Mouse (Mus musculus) limb, embryonic 10.5 days (tissue): ENCODE measurements around the gene Atf4. TPM values are rescaled to one million over a fixed set of nuclear protein-coding genes. Genes with fewer than 3 reads are reported as not detected.

Source experiments
- polyA plus RNA-seq: library from polyadenylated mRNA; unstranded; fragments of >200 nt; fragmentation: Nextera tagmentation; extraction: Ambion mirVana; gene quantifications from 2 replicates; pipeline ENCODE4 v1.2.1, GENCODE M21; 2016

Atf4 gene
- polyA plus RNA-seq, 1 experiment from 2014 or later = 113 TPM

Other genes with a start within 250 kb of the Atf4 start
- gene Pdgfb, start 240.2 kb upstream of the Atf4 start, polyA plus RNA-seq = 1.5 and 2.0 TPM in 2 replicates
- gene Syngr1, start 163.8 kb upstream of the Atf4 start, polyA plus RNA-seq = 1.4 and 3.2 TPM in 2 replicates
- 1,077 and 1,189 TPM in 2 replicates for gene Rpl3, start 163.3 kb upstream of the Atf4 start, polyA plus RNA-seq
- gene Tab1, start 122.1 kb upstream of the Atf4 start, polyA plus RNA-seq = 41.8 and 52.4 TPM in 2 replicates
- gene Mgat3, start 81.5 kb upstream of the Atf4 start, polyA plus RNA-seq = 4.0 and 5.3 TPM in 2 replicates
- 42.4 and 43.7 TPM in 2 replicates for gene Mief1, start 21.2 kb upstream of the Atf4 start, polyA plus RNA-seq
- not detected in 2 replicates for gene AC140267.1, start 19.3 kb upstream of the Atf4 start, polyA plus RNA-seq
- 70.0 and 75.5 TPM in 2 replicates for gene Rps19bp1, start 9.1 kb downstream of the Atf4 start, polyA plus RNA-seq
- gene Cacna1i, start 32.1 kb downstream of the Atf4 start, polyA plus RNA-seq = 0.06 and 0.08 TPM in 2 replicates